Mouse (Mus musculus) right cerebral cortex, adult 18-20 months (tissue): ENCODE results near the gene Gm15737.

Experiments used
- DNase-seq: peaks from one replicate; pipeline ENCODE4 v3.0.0; 2022; ENCODE audit warnings: mixed read lengths

The Gm15737 gene

GRCm38 (mm10) chr6:92869089-92869581 lies at the start of gene Gm15737:
Gene Gm15737, plus strand, starts transcription at chr6:92869357.
- peak; percentile 42 for DNase-seq

GRCm38 (mm10) chr6:92821606-92822005 lies 47.6 kb upstream of the Gm15737 start:
- no peak for DNase-seq

- DNase-seq, result no peak
Measured at GRCm38 (mm10) chr6:92822006-92822405, 47.2 kb upstream of the Gm15737 start.

- no peak for DNase-seq
Measured at GRCm38 (mm10) chr6:92823991-92824390, 45.2 kb upstream of the Gm15737 start.

GRCm38 (mm10) chr6:92826561-92826960 lies 42.6 kb upstream of the Gm15737 start:
- no peak for DNase-seq

GRCm38 (mm10) chr6:92827360-92827759 lies 41.8 kb upstream of the Gm15737 start:
- no peak for DNase-seq

GRCm38 (mm10) chr6:92829148-92829547 lies 40.0 kb upstream of the Gm15737 start:
- DNase-seq, result no peak

GRCm38 (mm10) chr6:92831106-92831505 lies 38.1 kb upstream of the Gm15737 start:
- DNase-seq, result no peak

- no peak for DNase-seq
Measured at GRCm38 (mm10) chr6:92842000-92842399, 27.2 kb upstream of the Gm15737 start.

GRCm38 (mm10) chr6:92843474-92843873 lies 25.7 kb upstream of the Gm15737 start:
- no peak for DNase-seq

- DNase-seq, result no peak
Measured at GRCm38 (mm10) chr6:92845898-92846297, 23.3 kb upstream of the Gm15737 start.

- DNase-seq, result no peak
Measured at GRCm38 (mm10) chr6:92846614-92847013, 22.5 kb upstream of the Gm15737 start.

- DNase-seq, result no peak
Measured at GRCm38 (mm10) chr6:92849208-92849607, 19.9 kb upstream of the Gm15737 start.

- peak; percentile 81 for DNase-seq
Measured at GRCm38 (mm10) chr6:92850250-92850649, 18.9 kb upstream of the Gm15737 start.

GRCm38 (mm10) chr6:92854873-92855272 lies 14.3 kb upstream of the Gm15737 start:
- DNase-seq, result no peak

GRCm38 (mm10) chr6:92857761-92858160 lies 11.4 kb upstream of the Gm15737 start:
- DNase-seq, result no peak

- DNase-seq, result no peak
Measured at GRCm38 (mm10) chr6:92858721-92859510, 10.2 kb upstream of the Gm15737 start.

- DNase-seq, result no peak
Measured at GRCm38 (mm10) chr6:92860285-92860912, 8.8 kb upstream of the Gm15737 start.

- DNase-seq, result no peak
Measured at GRCm38 (mm10) chr6:92862599-92862998, 6.6 kb upstream of the Gm15737 start.

GRCm38 (mm10) chr6:92869582-92870219 lies 544 bp downstream of the Gm15737 start:
- peak; percentile 23 for DNase-seq

GRCm38 (mm10) chr6:92871813-92872212 lies 2.7 kb downstream of the Gm15737 start:
- no peak for DNase-seq

GRCm38 (mm10) chr6:92872766-92873165 lies 3.6 kb downstream of the Gm15737 start:
- DNase-seq, result no peak

GRCm38 (mm10) chr6:92874854-92875253 lies 5.7 kb downstream of the Gm15737 start:
- no peak for DNase-seq

- no peak for DNase-seq
Measured at GRCm38 (mm10) chr6:92875340-92875739, 6.2 kb downstream of the Gm15737 start.
